Mouse (Mus musculus): ENCODE results near the gene Adamts18.
A peak's percentile ranks its signal among the peaks of the same experiment; 100 is the strongest.

Adamts18 gene

GRCm38 (mm10) chr8:113664544-113664943 lies 184.0 kb downstream of the Adamts18 start:
- DNase-seq (ENCODE audit: low spot score in 2 of 2): peak; percentile 93 to 96

DNA sequence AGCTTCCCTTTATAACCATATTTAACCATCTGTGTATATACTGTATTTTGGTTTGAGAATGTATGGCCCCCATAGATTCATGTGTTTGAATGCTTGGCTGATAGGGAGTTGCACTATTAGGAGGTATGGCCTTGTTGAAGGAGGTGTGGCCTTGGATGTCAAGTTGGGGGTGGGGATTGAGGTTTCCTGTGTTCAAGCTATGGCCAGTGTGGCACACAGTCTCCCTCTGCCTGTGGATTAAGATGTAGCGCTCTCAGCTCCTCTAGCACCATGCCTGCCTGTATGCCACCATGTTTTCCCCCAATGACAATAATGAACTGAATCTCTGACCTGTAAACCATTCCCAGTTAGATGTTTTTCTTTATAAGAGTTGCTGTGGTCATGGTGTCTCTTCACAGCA lies 188.4 kb downstream of the Adamts18 start:
- no peak for DNase-seq (ENCODE audit: low spot score in 2 of 2)

DNA sequence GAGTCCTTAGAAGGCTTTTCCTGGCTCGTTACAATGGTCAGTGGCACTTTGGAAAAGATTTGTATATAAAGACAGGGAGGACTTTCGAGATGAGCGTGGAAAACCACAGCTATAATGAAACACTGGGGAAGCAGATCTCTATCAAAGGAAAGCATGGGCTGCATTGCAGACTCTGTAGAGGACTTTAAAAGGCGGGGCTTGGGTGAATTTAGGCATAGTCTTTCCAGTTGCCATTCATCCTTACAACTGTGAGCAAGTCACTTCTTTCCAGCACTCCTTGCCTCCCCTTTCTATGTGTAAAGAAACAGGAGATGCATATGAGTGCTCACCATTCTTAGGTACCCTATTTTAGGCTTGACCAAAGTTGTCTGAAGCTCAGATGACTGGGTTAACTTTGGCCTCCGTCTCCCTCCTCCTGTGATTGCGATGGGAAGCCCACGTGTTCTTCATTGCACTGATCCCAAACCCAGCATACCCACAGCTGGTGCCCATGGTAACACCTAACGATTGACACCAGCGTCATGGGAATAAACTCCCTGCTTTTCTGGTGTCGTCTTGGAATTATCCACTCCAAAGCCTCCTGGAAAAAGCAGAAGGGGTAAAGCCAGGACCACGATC lies 191.7 kb downstream of the Adamts18 start:
- no peak for DNase-seq (ENCODE audit: low spot score in 2 of 2)

- DNase-seq (ENCODE audit: low spot score in 2 of 2): no peak
Measured at GRCm38 (mm10) chr8:113656154-113656553, 192.4 kb downstream of the Adamts18 start.

GRCm38 (mm10) chr8:113653151-113653550 lies 195.4 kb downstream of the Adamts18 start:
- no peak for DNase-seq (ENCODE audit: low spot score in 2 of 2)

DNA sequence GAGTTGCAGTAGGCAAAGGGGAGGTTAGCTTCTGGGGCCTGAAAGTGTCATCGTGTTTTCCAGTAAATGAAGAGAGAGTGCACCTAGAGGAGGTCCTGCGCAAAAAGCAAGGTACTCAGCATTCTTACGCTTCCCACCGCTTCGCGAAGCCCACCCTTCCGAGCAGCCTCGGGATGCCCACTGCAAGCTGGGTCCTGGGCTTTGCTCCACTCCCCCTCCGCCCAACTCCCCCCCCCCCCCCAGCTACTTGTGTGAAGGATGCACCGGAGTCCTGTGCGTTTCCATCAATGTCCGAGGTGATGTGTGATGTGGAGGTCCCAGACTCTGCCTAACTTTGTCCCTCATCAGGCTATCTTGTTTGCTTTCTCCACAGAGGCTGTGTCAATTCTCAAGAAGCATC lies 196.1 kb downstream of the Adamts18 start:
- no peak for DNase-seq (ENCODE audit: low spot score in 2 of 2)

All from right cerebral cortex, adult 2 months (tissue).